Mouse (Mus musculus): ENCODE measurements around the gene Cdca7. TPM values are rescaled to one million over a fixed set of nuclear protein-coding genes. Genes with fewer than 3 reads are reported as not detected.

Cdca7 gene
- polyA plus RNA-seq, 1 experiment from 2014 or later = 233 TPM

DNA sequence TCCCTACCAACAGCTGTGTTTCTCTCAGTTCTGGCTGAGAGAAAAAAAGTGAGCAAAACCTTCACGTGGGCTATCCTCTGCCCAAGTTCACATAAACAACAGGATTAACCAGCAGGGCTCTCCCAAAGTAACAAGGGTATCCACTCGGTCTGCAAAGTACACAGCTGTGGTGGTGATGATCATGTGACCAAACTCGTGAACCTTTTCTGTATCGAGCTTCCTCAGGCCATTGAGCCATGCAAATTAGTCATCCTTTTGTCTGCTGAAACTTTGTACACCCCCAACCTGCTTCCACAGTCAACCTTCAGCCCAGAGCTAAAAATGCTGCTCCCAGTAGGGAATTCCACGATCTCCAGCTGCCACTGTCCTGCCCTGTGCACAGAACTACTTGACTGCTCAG lies 29.3 kb upstream of the Cdca7 start:
- Histone ChIP-seq H3K4me1 (ENCODE audit: control insufficient read depth, insufficient read depth, low read length) (no peaks in the 10 kb centered on the region), H3K27me3 (ENCODE audit: control insufficient read depth, insufficient read depth, low read length) (no peaks in the 10 kb centered on the region), H3K9me3 (replicated peaks; ENCODE audit: control insufficient read depth, low read length) (no peaks in the 10 kb centered on the region), H3K4me2 (ENCODE audit: low read depth, low read length) (no peak overlapping the region), H3K4me3 (ENCODE audit: low read depth, low read length) (no peak overlapping the region), H3K9ac (replicated peaks; ENCODE audit: low read length) (no peak overlapping the region), H3K36me3 (replicated peaks; ENCODE audit: control insufficient read depth, insufficient read depth, low read depth, low read length) (no peaks in the 10 kb centered on the region), H3K27ac (replicated peaks; ENCODE audit: low read depth, low read length) (no peak overlapping the region)
- DNase-seq (ENCODE audit: low spot score) = no peak
- 53% methylated on average over 5 of the region's 5 CpGs for WGBS
- no peak for ATAC-seq (replicated peaks; ENCODE audit: insufficient number of reproducible peaks, low FRiP score, low TSS enrichment, low read depth)

DNA sequence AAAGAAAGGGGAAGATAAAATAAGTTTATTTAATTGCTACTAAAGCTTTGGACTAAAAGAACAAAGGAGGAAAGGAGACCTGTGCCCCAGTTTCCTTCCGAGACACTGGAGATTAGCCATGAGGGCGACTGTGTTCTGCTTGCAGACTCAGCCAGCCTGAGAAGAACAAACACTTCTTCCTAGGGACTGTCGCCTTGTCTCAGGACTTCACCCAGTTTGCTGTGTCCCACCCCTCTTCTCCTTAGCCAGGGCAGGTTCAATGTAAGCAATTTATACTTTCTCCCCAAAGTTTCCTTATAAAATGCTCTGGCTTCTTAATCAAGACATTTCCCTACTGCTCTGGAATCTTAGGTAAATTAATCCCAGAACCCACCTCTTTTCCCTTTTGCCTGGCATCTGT lies 22.4 kb upstream of the Cdca7 start:
- Histone ChIP-seq H3K9me3 (replicated peaks; ENCODE audit: control insufficient read depth, low read length) (no peaks in the 10 kb centered on the region), H3K4me1 (ENCODE audit: control insufficient read depth, insufficient read depth, low read length) (no peaks in the 10 kb centered on the region), H3K4me3 (ENCODE audit: low read depth, low read length) (no peak overlapping the region), H3K27ac (replicated peaks; ENCODE audit: low read depth, low read length) (no peak overlapping the region), H3K9ac (replicated peaks; ENCODE audit: low read length) (no peak overlapping the region), H3K27me3 (ENCODE audit: control insufficient read depth, insufficient read depth, low read length) (no peaks in the 10 kb centered on the region), H3K4me2 (ENCODE audit: low read depth, low read length) (no peak overlapping the region), H3K36me3 (replicated peaks; ENCODE audit: control insufficient read depth, insufficient read depth, low read depth, low read length) (no peaks in the 10 kb centered on the region)
- 40% methylated on average over 3 of the region's 3 CpGs for WGBS
- no peak for DNase-seq (ENCODE audit: low spot score)
- no peak for ATAC-seq (replicated peaks; ENCODE audit: insufficient number of reproducible peaks, low FRiP score, low TSS enrichment, low read depth)

DNA sequence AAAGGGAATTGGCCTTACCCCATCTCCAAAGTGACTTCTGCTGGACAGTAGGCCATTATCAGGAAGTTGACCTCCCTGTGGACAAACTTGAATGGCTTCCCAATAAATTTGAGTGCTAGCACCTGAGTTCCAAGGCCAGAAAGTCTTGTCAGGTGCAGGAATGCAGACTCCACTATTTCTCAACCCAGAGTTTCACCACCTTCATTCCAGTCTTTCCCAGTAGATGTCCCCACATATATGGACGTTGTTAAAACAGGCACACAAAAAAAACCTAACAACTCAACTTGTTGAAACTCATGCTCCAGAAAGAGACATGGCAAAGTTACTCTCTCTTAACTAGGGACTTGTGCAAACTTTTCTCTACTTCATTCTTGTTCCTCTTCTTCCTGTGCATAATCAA lies 19.8 kb upstream of the Cdca7 start:
- DNase-seq (ENCODE audit: low spot score) = no peak
- Histone ChIP-seq H3K4me2 (ENCODE audit: low read depth, low read length) (no peak overlapping the region), H3K9ac (replicated peaks; ENCODE audit: low read length) (no peak overlapping the region), H3K27me3 (ENCODE audit: control insufficient read depth, insufficient read depth, low read length) (no peaks in the 10 kb centered on the region), H3K4me3 (ENCODE audit: low read depth, low read length) (no peak overlapping the region), H3K27ac (replicated peaks; ENCODE audit: low read depth, low read length) (no peak overlapping the region), H3K9me3 (replicated peaks; ENCODE audit: control insufficient read depth, low read length) (no peaks in the 10 kb centered on the region), H3K36me3 (replicated peaks; ENCODE audit: control insufficient read depth, insufficient read depth, low read depth, low read length) (no peaks in the 10 kb centered on the region), H3K4me1 (ENCODE audit: control insufficient read depth, insufficient read depth, low read length) (no peaks in the 10 kb centered on the region)
- ATAC-seq (replicated peaks; ENCODE audit: insufficient number of reproducible peaks, low FRiP score, low TSS enrichment, low read depth) = no peak
- 63% methylated on average over 1 of the region's 1 CpGs for WGBS

DNA sequence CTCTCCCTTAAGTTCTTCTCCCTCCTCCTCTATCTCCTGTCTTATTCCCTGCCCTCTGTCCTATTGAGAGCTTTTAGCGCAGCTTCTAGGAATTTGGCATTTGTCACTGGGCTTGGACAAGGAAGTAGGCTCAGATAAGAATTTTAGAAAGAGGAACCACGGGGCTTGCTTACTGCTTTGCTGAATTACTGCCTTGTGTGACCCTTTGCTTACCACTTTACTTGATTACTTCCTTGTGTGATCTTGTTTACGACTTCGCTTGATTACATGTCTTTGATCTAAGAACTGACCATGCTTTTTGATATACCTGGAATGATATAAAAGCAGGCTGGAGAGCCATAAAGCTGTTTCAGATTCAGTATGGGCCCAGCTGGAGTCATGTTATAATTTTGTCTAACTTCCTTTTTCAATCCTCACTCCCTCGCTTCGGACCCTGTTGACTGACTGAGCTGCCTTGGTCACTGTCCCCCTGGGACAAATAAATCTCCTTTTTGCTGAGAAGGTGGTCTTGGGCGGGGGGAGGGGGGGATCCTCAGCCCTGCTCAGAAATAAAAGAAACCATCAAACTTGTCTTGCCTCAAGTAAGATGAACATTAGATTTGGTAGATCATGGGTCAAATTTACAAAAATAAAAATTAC lies 11.5 kb upstream of the Cdca7 start:
- ATAC-seq (replicated peaks; ENCODE audit: insufficient number of reproducible peaks, low FRiP score, low TSS enrichment, low read depth) = no peak
- 48% methylated on average over 7 of the region's 7 CpGs for WGBS
- H3K9ac ChIP-seq (replicated peaks; ENCODE audit: low read length) = no peak overlapping the region

DNA sequence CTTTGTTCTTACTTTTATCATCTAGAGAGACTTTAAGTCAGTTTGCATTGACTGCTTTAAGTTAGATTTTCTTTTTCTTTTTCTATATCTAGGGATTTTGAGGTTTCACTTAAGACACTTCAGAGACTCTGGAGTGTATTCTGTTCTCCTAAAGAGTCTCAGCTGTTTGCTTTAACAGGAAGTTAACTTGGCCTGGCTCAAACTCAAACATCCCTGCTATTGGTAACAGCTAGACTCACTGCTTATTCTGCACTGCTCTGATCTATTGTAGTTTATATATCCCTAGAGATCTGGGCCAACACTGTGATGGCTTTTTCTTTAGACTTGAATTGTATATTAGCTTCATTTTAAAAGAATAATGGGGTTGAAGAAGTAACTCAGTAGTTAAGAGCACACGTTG lies 8.4 kb upstream of the Cdca7 start:
- no peaks in the 10 kb centered on the region for H3K36me3 ChIP-seq (replicated peaks; ENCODE audit: control insufficient read depth, insufficient read depth, low read depth, low read length)
- no peaks in the 10 kb centered on the region for H3K9me3 ChIP-seq (replicated peaks; ENCODE audit: control insufficient read depth, low read length)
- no peak overlapping the region for H3K9ac ChIP-seq (replicated peaks; ENCODE audit: low read length)
- DNase-seq (ENCODE audit: low spot score) = no peak
- no peak for ATAC-seq (replicated peaks; ENCODE audit: insufficient number of reproducible peaks, low FRiP score, low TSS enrichment, low read depth)
- H3K4me3 ChIP-seq (ENCODE audit: low read depth, low read length) = no peak overlapping the region
- no peaks in the 10 kb centered on the region for H3K27me3 ChIP-seq (ENCODE audit: control insufficient read depth, insufficient read depth, low read length)
- H3K4me1 ChIP-seq (ENCODE audit: control insufficient read depth, insufficient read depth, low read length) = no peaks in the 10 kb centered on the region
- no peak overlapping the region for H3K4me2 ChIP-seq (ENCODE audit: low read depth, low read length)
- no peak overlapping the region for H3K27ac ChIP-seq (replicated peaks; ENCODE audit: low read depth, low read length)
- 85% methylated on average over 1 of the region's 1 CpGs for WGBS

More for the DNA sequence above, 11.5 kb upstream of the Cdca7 start:
- DNase-seq (ENCODE audit: low spot score) = no peak
- Histone ChIP-seq H3K9me3 (replicated peaks; ENCODE audit: control insufficient read depth, low read length) (no peaks in the 10 kb centered on the region), H3K4me2 (ENCODE audit: low read depth, low read length) (no peak overlapping the region), H3K27me3 (ENCODE audit: control insufficient read depth, insufficient read depth, low read length) (no peaks in the 10 kb centered on the region), H3K4me3 (ENCODE audit: low read depth, low read length) (no peak overlapping the region), H3K36me3 (replicated peaks; ENCODE audit: control insufficient read depth, insufficient read depth, low read depth, low read length) (no peaks in the 10 kb centered on the region), H3K27ac (replicated peaks; ENCODE audit: low read depth, low read length) (no peak overlapping the region), H3K4me1 (ENCODE audit: control insufficient read depth, insufficient read depth, low read length) (no peaks in the 10 kb centered on the region)

DNA sequence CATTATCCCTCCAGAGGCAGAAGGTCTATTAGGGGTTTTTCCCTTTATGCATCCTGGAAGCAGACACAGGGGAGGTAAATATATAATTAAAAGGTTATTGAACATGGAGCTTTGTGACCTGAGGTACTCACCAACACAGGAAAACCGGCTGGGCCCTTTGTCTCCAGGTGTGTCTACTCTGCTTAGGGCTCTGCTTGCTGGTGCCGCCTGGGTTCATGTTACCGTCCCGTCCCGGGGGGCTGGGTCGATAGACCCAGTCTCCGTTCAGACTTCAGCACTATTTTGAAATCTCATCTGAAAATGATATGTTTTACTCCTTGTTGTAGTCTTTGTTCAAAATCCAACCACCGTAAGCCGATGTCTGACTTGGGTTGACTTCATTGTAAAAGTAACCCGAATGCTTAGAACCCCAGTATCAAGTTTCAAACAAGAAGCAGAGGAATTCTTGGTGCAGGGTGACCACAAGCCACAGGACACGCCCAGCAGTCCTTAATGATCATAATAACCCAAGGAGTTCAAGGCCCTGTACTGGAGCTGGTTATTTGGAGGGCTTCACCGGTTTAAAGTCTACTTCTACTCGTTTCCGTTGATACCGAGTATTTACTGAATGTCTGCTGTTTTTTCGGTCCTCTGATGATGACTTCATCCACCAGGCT lies 4.4 kb upstream of the Cdca7 start:
- H3K9me3 ChIP-seq (replicated peaks; ENCODE audit: control insufficient read depth, low read length) = no peaks in the 10 kb centered on the region
- DNase-seq (ENCODE audit: low spot score) = peak; percentile 41
- H3K27me3 ChIP-seq (ENCODE audit: control insufficient read depth, insufficient read depth, low read length) = no peaks in the 10 kb centered on the region
- 41% methylated on average over 16 of the region's 16 CpGs for WGBS
- ATAC-seq (replicated peaks; ENCODE audit: insufficient number of reproducible peaks, low FRiP score, low TSS enrichment, low read depth) = no peak; the same call in 1 of the 2 replicates
- no peak overlapping the region for H3K4me3 ChIP-seq (ENCODE audit: low read depth, low read length)
- H3K9ac ChIP-seq (replicated peaks; ENCODE audit: low read length) = no peak overlapping the region
- no peak overlapping the region for H3K4me2 ChIP-seq (ENCODE audit: low read depth, low read length)
- H3K36me3 ChIP-seq (replicated peaks; ENCODE audit: control insufficient read depth, insufficient read depth, low read depth, low read length) = no peaks in the 10 kb centered on the region
- H3K4me1 ChIP-seq (ENCODE audit: control insufficient read depth, insufficient read depth, low read length) = no peaks in the 10 kb centered on the region
- H3K27ac ChIP-seq (replicated peaks; ENCODE audit: low read depth, low read length) = no peak overlapping the region

DNA sequence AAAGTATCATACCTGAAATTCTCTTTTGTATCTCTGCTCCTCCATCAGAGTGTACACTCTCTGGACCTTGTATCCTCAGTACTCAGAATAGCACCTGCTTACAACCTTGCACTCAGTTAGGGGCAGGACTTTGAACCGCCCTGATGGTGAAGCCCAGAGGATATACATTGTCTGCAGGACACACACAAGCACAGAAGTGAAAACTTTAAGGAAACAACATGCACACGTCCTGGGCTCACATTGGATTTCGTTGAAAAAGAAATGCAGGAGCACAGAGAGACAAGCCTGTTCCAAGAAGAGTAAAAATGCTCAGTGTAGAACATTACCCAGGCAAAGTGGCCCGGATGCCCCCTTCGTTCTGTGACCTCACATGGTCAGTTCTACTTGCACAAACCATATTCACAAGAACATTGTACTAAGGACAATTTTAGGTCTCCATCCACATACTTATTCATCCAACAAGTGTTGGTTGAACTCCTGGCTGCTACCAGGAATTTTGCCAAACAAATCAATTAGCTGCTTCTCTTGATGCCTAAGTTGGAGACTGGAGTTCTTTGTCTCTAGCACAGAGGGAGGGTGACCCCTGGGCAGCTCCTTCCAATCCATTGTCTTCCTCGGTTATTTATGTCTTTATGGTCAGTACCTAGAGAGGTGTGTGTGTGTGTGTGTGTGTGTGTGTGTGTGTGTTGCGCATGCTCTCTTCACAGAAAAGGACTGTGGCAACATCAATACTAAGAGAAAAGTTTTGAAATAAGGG lies 1.2 kb upstream of the Cdca7 start:
- Histone ChIP-seq H3K9ac (replicated peaks; ENCODE audit: low read length) (no peak overlapping the region), H3K9me3 (replicated peaks; ENCODE audit: control insufficient read depth, low read length) (no peaks in the 10 kb centered on the region), H3K4me1 (ENCODE audit: control insufficient read depth, insufficient read depth, low read length) (no peaks in the 10 kb centered on the region), H3K4me2 (ENCODE audit: low read depth, low read length) (no peak overlapping the region), H3K4me3 (ENCODE audit: low read depth, low read length) (no peak overlapping the region), H3K27me3 (ENCODE audit: control insufficient read depth, insufficient read depth, low read length) (no peaks in the 10 kb centered on the region), H3K36me3 (replicated peaks; ENCODE audit: control insufficient read depth, insufficient read depth, low read depth, low read length) (no peaks in the 10 kb centered on the region), H3K27ac (replicated peaks; ENCODE audit: low read depth, low read length) (no peak overlapping the region)
- DNase-seq (ENCODE audit: low spot score) = peak; percentile 21
- no peak for ATAC-seq (replicated peaks; ENCODE audit: insufficient number of reproducible peaks, low FRiP score, low TSS enrichment, low read depth)
- 31% methylated on average over 7 of the region's 7 CpGs for WGBS

DNA sequence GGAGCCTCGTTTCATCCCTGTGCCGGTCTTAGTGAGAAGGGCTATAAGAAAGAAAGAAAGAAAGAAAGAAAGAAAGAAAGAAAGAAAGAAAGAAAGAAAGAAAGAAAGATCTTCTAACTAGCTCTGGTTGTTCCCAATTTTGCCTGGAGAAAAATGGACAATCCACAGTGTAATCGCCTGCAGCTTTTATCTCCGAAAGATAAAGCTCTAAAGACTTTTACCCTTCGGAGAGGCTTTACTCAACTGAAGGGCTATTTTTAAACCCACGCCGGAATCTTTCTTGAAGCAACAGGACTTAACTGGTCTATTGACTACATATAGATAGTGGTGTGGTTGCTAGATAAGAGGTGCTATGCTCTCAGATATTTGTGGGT lies 549 bp upstream of the Cdca7 start:
- Histone ChIP-seq H3K36me3 (replicated peaks; ENCODE audit: control insufficient read depth, insufficient read depth, low read depth, low read length) (no peaks in the 10 kb centered on the region; the same call in 1 of the 2 replicates), H3K4me3 (ENCODE audit: low read depth, low read length) (peak overlapping the region; percentile 84), H3K27ac (replicated peaks; ENCODE audit: low read depth, low read length) (peak overlapping the region; percentile 60), H3K27me3 (ENCODE audit: control insufficient read depth, insufficient read depth, low read length) (no peaks in the 10 kb centered on the region), H3K4me1 (ENCODE audit: control insufficient read depth, insufficient read depth, low read length) (no peaks in the 10 kb centered on the region), H3K9ac (replicated peaks; ENCODE audit: low read length) (peak overlapping the region; percentile 91), H3K4me2 (ENCODE audit: low read depth, low read length) (peak overlapping the region; percentile 68), H3K9me3 (replicated peaks; ENCODE audit: control insufficient read depth, low read length) (no peaks in the 10 kb centered on the region)
- DNase-seq (ENCODE audit: low spot score) = no peak
- no peak for ATAC-seq (replicated peaks; ENCODE audit: insufficient number of reproducible peaks, low FRiP score, low TSS enrichment, low read depth)
- WGBS = 1% methylated on average over 7 of the region's 7 CpGs

Data from embryonic facial prominence, embryonic 11.5 days (tissue).